Mouse (Mus musculus) left cerebral cortex, adult 18-20 months (tissue): ENCODE results near the gene Nsd2. TPM values are rescaled to one million over a fixed set of nuclear protein-coding genes. Genes with fewer than 3 reads are reported as not detected.
A peak's percentile ranks its signal among the peaks of the same experiment; 100 is the strongest.

ENCODE experiments used
- DNase-seq, 2 experiments: peaks; one replicate each; pipeline ENCODE4 v3.0.0; 2021 to 2022; ENCODE audit warnings: low spot score in 2 of 2, mixed read lengths in 1 of 2
- long read RNA-seq, 2 experiments: library from polyadenylated mRNA; stranded (forward); transcript quantifications; one replicate each; pipeline ENCODE4 v2.0.0; 2021
- total RNA-seq, 2 experiments: library from RNA; stranded (reverse); gene quantifications; 2 replicates each; pipeline ENCODE4 v1.2.3; 2021

The Nsd2 gene
- total RNA-seq: 100 to 1,000 TPM; 153 to 164 TPM
- long read RNA-seq, experiment 1, full-length matches to known transcripts: 1 of 44 reads
- long read RNA-seq, experiment 1, partial matches to known transcripts: 13 of 44 reads
- long read RNA-seq, experiment 1, other reads (novel, unspliced or antisense): 30 of 44 reads
- long read RNA-seq, experiment 2, partial matches to known transcripts: 10 of 34 reads
- long read RNA-seq, experiment 2, other reads (novel, unspliced or antisense): 24 of 34 reads

- peak; percentile 87 to 94 for DNase-seq
These were observed at the start of gene Nsd2 for GRCm38 (mm10) chr5:33819876-33820732. Nsd2 (plus strand) TSS chr5:33820725.

GRCm38 (mm10) chr5:33777195-33777594, 43.3 kb upstream of the Nsd2 start:
- no peak for DNase-seq

GRCm38 (mm10) chr5:33781964-33782344, 38.6 kb upstream of the Nsd2 start:
- DNase-seq: no peak

- peak; percentile 94 to 98 for DNase-seq
These were observed 38.1 kb upstream of the Nsd2 start, which contains the start of gene Letm1 for GRCm38 (mm10) chr5:33782345-33782998. Letm1 (minus strand) TSS chr5:33782817.

GRCm38 (mm10) chr5:33782999-33783390, 37.5 kb upstream of the Nsd2 start:
- peak in 1 of 2 experiments; percentile 6 for DNase-seq

- DNase-seq: no peak
These were observed 28.4 kb upstream of the Nsd2 start for GRCm38 (mm10) chr5:33791912-33792643.

GRCm38 (mm10) chr5:33803337-33803736, 17.2 kb upstream of the Nsd2 start:
- no peak for DNase-seq

- DNase-seq: no peak
These were observed 9.0 kb upstream of the Nsd2 start for GRCm38 (mm10) chr5:33811519-33811918.

- DNase-seq: no peak
These were observed 4.4 kb upstream of the Nsd2 start for GRCm38 (mm10) chr5:33816008-33816725.

- no peak for DNase-seq
These were observed 2.4 kb upstream of the Nsd2 start for GRCm38 (mm10) chr5:33818104-33818503.

GRCm38 (mm10) chr5:33819141-33819875, 1.2 kb upstream of the Nsd2 start:
- DNase-seq: peak; percentile 29 to 49

GRCm38 (mm10) chr5:33820733-33821621, 452 bp downstream of the Nsd2 start:
- DNase-seq: peak; percentile 38 to 39

GRCm38 (mm10) chr5:33821901-33822427, 1.4 kb downstream of the Nsd2 start:
- no peak for DNase-seq

GRCm38 (mm10) chr5:33822456-33822855, 1.9 kb downstream of the Nsd2 start:
- DNase-seq: no peak

- DNase-seq: no peak
These were observed 5.5 kb downstream of the Nsd2 start for GRCm38 (mm10) chr5:33826001-33826400.

GRCm38 (mm10) chr5:33828107-33828506, 7.6 kb downstream of the Nsd2 start:
- no peak for DNase-seq

- DNase-seq: no peak
These were observed 9.4 kb downstream of the Nsd2 start for GRCm38 (mm10) chr5:33829958-33830357.

- DNase-seq: no peak
These were observed 10.3 kb downstream of the Nsd2 start for GRCm38 (mm10) chr5:33830832-33831231.

- no peak for DNase-seq
These were observed 20.8 kb downstream of the Nsd2 start for GRCm38 (mm10) chr5:33841331-33841730.
